Mouse (Mus musculus): ENCODE measurements at regions not wholly inside any gene's neighbourhood (a gene's known extent, or its start where the extent isn't known, plus 50 kb on each side); places are given as distances from the start of the nearest gene placed in this dataset.

DNA sequence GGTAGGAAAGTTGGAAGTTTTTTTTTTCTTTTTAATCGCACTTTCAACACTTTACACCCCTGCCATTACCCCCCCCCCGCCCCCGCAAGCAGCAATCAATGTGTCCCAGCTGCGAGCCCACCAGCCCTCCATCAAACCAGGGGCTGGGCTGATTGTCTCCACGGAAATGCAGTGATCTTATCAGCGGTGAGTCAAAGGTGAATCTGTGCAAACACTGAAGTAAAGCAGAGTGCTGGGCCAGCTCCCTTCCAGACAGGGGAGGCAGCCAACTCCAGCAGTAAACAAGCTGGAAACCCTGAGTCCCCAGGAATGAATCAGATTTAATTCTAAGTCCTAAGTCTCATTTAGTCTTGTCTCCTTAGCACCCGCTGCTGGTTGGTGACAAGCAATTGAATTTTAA is 234.3 kb upstream of the Gpc5 start:
- TF ChIP-seq POLR2A (IDR thresholded peaks at IDR 0.05; ENCODE audit: low read depth, low read length) (no peak), CTCF (IDR thresholded peaks at IDR 0.05; ENCODE audit: extremely low read depth, insufficient read length, insufficient replicate concordance, low read depth, low read length) (no peak)
